Mouse (Mus musculus) urinary bladder, postnatal 36 days (tissue): ENCODE results near the gene Rars.
"Not testable (repeated sequence)": the region's sequence is repeated elsewhere in the genome, so short reads cannot be mapped to it uniquely, and the experiment has no call there.

Experiments
- DNase-seq, 2 experiments: peaks; one replicate each; pipeline ENCODE4 v3.0.0; 2022; ENCODE audit warnings: low spot score in 2 of 2, mixed read lengths in 1 of 2

Rars gene

DNA sequence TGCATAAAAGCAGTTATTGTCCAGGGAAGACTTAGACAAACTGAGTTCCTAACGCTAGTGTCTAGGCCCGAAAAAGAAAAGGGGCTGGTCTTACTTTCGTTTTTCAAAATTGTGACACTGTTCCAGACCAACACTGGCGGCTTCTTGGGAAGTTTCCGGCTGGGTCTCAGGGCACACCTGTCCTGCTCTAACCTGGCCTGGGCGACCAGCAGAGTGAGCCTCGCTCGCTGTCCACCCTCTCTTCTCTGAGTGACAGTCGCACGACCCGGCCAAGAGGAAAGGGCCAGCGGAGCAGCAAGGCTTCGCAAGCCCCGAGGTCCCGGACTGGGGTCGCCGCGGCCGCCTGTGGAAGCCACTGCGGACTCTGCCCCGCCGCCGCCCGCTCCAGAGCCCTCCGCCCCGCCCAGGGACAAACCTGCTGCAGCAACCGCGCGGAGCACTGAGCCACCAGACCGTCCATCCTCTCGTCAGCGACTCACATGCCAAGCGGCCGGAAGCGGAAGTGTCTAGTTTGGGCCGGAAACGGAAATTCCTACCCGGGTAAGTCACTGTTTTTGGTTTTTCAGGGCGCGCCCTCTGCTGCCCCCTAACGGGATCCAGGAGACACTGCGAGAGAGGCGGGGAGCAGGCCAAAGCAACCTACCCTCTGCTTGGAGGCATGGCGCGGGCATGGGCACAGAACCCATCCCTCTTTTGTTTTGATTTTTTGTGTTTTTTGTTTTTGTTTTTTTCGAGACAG is at the start of gene Rars:
TSS of gene Rars (minus strand) at position 485 of the 739 bp plus-strand sequence.
- peak; percentile 90 to 94 for DNase-seq

DNA sequence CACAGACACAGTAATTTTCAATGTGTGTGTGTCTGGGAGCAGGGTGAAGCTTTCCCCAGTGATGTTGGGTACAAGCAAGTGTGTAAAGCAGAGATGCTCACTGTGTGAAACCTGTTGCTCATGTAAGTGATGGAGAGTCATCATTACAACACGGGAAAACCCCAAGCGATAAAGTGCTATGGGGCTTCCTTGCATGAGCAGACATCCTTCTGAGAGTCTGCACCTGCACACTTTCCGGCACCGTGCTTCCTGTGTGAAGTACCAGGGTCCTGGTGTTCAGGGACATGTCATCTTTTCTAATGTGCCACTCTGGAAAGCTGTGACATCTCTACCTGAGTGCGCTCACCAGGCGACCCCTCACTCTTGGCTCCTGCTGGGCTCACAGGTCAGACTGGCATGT is 48.5 kb upstream of the Rars start:
- no peak for DNase-seq

DNA sequence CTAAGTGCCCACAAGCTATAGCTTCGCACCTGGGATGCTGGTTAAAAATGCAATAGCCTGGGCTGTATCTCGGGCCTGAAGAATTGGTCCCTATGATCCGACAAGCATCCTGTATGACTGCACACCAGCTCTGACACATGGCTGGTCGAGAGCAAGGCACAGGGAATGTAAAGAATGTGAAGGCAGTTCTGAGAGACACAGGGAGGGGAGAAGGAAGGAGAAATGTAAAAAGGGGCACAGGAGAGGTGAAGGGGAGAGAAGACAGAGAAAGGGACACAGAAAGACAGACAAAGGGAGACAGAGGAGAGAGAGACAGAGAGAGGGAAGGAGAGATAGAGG is 44.2 kb upstream of the Rars start:
- DNase-seq: no peak

DNA sequence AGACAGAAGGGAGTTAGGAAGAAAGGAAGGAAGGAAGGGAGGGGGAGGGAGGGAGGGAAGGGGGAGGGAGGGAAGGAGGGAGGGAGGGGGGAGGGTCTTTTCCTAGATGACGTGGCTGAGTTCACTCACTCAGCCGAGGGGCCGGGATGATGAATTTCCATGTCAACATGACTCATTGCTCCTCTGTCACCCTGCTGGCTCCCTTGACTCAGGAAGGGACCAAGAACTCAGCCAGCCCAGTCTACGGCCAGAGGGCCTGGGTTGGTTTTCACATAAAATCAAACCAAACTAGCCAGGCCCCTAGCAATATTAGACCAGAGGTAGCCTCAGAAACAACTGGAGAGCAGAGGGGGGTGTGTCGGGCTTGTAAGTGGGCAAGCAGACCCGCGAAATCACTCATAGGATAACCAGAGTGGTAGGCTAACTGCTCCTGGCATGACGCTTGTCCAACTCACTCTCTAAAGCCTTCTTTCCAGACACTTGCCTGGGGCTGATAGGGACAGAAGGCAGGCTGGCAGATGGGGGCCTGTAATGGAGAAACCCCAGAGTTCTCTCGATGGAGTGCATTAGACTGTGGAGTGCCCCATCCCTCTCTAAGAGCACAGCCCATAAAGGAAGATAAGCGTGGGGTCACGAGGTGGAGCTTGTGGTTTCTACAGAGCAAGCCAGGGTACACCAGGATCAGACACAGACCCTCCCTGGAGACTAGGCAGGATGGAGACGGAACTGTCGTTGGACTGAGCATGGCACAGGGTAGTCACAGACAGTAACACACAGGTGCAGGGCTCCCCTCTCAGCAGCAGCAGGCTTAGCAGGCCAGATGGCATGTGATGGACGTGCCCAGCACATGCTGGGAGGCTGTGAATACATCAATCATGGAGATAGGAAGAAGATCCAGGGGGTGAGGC is 43.6 kb upstream of the Rars start:
- no peak for DNase-seq

DNA sequence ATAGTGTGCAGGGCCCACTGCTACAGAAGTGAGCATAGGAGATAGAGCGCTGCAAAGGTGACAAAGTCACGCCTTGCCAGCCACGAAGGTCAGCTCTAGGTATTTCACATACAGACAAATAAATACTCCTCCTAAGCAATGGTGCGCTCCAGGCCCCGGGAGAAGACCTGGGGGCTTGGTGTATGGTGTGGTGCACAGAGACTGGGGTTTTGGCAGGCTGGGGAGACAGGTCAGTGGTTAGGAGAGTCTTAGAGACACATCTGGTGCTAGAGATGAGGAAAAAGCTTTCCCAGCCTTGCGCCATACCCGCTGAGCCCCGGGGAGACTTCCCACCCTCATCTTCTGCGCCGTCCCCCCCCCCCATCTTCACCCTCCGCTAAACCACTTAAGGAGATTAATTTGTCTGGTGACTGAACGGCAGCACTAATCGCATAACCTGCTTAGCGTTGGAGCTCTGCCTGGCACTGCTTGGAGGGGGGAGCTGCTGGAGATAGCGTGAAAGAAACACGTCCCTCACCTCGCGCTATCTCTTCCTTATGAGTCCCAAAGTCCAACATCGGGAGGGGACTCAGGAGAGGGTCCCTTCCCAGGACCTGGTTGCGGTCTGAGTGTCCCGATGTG is 39.4 kb upstream of the Rars start:
- DNase-seq: no peak

DNA sequence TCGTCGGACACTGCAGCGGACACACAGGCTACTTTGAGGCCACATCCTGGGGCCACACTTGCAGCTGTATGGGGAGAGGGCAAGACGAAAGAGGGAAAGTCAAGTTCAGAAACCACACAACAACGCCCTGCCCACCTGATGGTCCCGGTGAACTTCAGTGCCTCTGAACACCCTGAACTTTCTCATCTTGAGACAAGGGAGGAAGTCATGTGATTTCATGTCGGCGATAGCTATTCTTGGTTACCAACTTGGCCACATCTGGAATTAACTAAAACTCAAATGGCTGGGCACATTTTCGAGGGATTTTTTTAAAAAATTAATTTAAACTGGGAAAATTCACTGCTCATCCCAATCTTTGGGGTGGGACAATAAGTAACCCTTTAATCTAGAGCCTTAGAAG is 36.7 kb upstream of the Rars start:
- DNase-seq: no peak

DNA sequence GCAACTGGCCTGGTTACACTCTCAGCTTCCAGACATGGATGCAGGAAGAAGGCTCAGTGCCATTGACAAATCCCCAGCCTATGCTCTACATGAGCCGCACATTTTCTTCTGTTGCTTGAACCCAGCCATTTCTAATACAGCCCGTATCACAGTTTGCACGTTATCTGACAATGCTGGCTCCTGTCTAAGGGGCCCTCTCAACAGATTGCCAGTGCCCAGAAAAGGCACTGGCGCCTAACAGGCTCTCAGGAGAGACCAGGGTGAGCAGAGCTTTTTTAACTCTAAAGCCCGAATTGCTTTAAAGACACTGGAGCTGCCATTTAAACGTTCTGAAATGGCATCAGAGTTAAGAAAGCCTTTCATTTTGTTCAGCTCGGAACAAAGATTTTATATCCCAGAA is 31.8 kb upstream of the Rars start:
- no peak for DNase-seq

DNA sequence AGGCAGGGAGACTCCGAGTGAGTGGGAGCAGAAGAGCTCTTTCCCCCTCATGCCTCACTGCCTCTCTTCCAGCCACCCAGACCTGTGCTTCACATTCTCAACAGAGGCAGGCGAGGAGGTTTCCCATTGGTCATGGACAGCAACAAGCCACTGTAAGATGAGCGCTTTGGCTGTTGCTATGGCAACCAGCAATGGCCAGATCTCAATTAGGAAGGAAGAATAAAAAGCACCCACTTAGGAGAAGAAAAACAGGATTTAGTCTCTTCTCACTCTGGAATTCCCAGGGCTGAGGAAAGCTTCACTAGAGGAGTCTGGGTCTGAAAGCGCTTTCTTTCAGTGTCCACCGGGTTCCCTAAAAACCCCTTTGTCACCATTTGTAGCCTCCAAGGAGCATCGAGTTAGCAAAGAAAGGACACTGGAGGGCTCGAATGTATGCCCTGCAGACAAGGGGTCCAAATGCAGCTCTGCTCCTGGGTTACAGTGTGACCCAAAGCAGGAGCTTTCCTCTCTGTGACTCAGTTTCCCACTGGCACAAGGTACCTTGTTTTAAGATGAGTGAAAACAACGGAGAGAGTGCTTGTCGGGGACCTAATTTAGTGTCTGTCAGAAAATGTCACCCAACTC is 30.8 kb upstream of the Rars start:
- DNase-seq: no peak

DNA sequence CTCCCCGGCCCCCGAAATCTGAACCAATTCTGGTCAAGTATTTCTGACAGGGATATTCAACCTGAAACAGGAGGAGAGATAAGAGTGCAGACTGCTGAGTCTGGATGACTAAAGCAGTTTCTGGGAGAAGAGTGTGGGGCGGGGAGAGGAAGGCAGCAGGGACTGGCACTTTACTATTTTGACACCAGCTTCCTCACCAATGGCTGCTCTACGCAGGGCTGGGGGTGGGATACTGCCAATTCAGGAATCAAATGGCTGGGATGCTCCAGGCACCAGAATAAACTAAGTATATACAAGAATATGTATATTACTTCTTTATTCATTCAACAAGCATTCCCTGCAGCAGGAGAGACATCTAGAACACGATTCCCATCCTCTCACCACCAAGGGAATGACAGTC is 29.3 kb upstream of the Rars start:
- no peak for DNase-seq

DNA sequence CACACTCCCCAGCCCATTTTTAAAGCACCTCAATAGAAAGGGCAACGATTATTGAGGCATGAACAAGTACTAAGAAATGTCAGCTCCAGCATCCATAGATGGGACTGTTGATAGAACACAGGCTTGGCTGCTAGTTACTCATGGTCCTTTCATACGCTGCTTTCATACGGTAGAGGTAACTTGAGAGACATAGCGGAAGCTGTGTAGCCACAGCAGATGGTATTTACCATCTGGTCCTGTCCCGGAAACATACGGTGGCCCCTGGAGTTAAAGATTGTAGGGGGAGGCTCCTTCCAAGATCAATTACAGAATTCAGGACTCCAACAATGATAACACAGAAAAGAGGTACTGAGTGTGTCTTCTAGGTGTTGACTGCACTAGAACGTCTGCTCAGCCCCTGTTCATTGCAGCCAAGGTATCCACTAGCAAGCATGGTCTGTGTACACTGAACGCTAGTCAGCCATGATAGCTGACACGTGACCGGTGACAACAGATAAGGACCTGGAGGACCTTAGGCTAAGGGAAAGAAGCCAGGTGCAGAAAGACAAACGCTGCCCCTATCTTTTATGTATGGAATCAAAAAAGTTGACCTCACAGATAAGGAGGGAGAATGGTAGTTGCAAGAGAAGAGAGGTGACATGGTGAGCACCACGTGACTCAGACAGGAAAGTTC is 23.2 kb upstream of the Rars start:
- DNase-seq: no peak

DNA sequence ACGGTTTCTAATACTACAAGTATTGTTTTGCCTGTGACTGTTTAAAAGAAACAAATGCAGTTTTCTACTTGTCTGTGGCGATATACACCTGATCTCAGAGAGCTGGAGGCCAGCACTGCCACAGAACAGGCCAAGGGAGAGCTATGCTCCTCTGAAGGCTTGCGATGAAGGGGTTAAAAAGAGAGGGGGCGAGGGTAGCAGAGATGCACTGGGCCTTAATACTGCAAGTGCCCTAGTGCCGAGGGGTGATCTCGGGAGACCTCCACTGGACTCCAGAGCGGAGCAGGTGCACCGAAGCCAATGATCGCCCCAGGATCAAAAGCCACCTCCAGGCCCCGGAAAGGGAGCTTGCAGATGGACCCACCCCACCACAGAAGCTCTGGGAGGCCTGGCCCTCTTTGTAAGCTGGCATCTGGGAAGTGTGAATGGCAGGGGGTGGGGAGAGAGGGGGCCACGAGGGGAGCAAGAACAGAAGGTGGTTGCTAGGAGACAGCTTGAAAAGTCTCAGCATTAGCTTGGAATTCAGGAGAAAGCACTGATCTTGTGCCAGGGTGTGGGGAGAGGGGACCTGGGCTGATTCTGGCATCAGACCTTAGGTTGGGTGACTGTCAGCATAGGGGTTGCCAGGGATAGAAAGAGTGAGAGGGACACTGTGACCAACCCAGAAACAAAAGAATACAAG is 22.2 kb upstream of the Rars start:
- no peak for DNase-seq

DNA sequence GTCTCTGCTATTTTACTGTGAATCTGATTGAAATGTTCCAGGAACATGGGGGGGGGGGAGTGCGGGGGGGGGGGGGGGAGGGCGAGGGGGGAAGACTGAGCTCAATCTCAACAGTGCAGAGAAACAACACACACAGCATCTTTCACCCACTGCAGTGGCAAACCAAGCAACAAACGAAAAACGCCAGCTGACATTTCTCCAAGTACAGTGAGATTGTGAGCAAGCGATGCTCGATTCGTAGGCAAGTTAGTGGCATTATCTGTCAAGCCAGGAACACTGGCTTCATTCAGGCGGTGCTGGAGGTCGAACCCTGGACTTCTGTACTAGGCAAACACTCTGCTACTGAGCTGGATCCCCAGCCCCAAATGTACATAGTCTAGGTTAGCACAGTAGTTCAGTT is 21.3 kb upstream of the Rars start:
- no peak for DNase-seq

DNA sequence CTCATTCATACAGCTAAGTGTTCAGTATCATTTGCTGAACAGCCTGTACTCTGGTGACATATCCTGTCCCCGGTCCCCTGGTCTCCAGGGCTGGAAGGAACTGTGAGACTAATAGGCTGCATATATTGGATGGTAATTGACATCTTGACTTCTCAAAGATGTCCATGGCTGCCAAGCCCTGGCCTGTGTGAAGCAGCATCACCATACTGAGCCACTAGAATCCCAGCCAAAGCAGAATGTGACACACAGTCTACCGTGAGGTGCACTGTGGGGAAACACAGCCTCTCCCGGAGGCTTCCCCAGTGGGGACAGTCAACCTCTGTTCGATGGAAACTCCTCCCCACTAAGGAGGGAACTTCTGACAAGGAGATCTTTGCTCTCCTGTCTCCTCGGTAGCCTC is 20.6 kb upstream of the Rars start:
- no peak for DNase-seq

DNA sequence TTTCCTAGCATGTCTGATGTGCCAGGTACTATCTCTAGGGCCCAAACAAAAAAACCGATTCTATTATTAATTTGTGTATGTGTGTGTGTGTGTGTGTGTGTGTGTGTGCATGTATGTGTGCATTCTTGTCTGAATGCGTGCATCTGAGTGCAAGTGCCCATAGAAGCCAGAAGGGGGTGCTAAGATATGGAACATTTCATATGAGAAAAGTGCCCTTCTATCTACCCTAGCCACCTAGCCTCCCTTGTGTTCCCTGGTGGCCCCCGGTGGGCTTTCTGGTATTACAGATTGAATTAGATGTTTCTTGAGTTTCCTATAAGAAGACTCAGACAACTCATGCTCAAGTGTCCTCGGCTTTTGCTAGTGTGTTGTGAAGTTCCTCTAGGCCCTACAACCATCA is 19.3 kb upstream of the Rars start:
- DNase-seq: no peak

DNA sequence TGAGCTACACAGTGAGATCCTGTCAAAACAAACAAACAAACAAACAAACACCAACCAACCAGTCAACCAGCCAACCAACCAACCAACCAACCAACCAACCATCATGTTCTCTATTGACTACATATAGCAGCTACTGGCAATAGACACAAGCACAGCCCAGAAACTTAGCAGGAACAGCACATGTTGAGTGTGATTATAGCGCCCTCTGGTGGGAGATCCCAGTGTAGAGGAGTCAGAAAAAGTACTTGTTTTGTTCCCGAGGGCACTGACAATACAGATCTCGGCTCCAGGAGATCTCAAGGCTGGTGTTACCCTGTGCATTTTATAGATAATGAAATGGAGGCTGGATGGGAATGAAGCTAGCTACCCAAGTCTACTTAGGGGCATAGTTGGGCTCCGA is 18.4 kb upstream of the Rars start:
- no peak for DNase-seq

DNA sequence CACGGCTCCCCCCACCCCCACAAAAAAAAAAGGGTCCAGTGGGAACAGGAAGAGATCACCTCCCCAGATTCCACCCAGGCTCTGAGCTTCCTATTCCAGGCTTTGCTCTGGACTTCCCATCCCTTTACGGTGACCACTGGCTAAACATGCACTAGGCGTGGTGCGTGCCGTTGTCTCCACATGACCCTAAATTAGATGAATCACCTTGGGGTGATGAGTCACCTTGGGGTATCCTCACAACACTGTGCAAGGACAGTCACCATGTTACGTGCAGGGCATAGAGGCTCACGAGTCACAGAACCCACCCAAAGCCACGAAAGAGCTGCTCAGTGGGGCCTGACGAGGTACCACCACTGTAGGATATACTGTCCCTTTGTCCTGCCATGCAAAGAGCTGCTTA is 10.0 kb upstream of the Rars start:
- no peak for DNase-seq

DNA sequence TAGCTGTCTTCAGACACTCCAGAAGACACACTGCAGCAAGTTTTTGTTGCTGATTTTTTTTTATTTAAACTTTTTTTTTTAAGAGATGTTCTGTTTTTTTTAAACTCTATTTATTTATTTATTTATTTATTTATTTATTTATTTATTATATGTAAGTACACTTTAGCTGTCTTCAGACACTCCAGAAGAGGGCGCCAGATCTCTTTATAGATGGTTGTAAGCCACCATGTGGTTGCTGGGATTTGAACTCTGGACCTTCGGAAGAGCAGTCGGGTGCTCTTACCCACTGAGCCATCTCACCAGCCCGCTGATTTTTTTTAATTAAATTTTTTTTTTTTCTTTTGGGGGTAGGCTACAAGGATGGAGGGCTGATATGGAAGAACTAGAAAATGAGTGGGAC is 8.3 kb upstream of the Rars start:
- DNase-seq: not testable (repeated sequence)

DNA sequence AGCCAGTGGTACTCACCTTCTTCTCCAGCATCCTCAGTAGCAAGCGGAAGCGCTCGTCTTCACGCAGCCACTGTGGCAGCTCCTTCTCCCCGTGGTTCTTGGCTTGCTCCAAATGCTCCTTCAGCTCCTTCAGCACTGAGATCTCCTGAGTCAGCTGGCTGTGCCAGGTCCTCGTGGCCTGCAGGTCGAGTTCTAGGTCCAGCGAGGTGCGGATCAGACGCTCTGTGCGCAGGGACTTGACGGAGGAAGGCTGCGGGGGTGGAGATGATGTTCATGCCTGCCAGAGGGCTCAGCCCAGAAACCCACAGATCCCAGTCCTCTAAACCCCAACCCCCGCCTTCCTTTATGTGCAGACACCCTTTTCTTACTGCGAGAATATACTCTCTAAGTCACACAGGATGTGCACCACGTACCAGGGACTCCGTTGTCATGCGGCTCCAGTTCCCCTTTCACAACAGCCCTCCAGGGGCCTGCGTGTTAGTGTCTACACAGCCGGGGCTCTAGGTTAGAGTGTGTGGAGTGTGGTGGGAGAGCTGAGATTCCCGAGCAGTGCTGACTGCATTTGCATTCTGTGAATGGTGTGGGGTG is 7.5 kb upstream of the Rars start:
- no peak for DNase-seq

DNA sequence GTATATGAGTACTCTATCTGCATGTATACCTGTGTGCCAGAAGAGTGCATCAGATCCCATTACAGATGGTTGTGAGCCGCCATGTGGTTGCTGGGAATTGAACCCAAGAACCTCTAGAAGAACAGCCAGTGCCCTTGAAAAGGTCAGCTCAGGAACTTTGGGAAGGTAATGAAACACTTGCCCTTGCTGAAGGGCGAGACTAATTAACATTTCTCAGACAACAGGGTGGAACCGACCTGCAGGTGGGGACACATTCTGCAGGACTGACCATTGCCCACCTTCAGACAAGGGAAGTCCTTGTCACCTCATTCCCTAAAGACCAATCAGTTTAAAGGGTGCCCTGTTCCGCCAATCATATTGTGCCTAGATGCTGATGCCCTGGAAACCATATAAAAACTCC is 6.5 kb upstream of the Rars start:
- not testable (repeated sequence) for DNase-seq

DNA sequence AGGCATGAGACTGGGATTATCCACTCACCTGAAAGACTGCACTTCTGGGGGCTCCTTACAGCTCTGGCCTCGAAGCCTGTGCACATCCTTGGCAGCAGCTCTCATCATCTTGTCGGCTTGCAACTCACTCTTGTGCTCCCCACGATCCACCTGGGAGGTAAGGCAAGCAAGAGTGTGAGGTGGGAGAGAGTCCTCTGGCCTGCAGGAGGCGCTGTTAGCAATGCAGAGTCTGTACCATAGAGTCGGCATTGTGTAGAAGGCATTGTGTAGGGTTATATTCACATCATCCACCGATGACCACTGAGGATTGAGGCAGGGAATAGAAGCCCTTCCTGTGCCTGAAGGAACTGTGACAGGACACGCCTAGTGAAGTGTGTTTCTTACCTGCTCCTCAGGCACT is 6.0 kb upstream of the Rars start:
- DNase-seq: no peak
